9 mouse cellular contexts compared by ENCODE assay signal in genomic region chr13:117550108-117550507, GRCm38 (mm10). TPM values are rescaled to one million over a fixed set of nuclear protein-coding genes. Genes with fewer than 3 reads are reported as not detected.
DNase-seq lines count a peak whose midpoint lies in the region; ATAC-seq and TF ChIP-seq lines count a peak whose summit lies in the region.
"Had no signal": no experiment of that assay in that cellular context is flagged by ENCODE, and none has a peak within 500 bp of the region (broad histone marks: within the 10 kb centered on the region; RNA-seq: fewer than 3 reads in every experiment).

No protein-coding gene starts in this region.

- DNase-seq in gastrocnemius, adult 2 months, result no peak
- DNase-seq in gastrocnemius, adult 18-20 months (ENCODE audit: low spot score), result no peak
- DNase-seq in 3T3-L1 (ENCODE audit: low read depth, low spot score), result peak; percentile 71
- peak; percentile 76 for DNase-seq in brain, adult 2 months (ENCODE audit: low read depth, low spot score)
- DNase-seq in layer of hippocampus, adult 11-12 months (ENCODE audit: low spot score), result peak; percentile 37
- peak; percentile 34 for DNase-seq in splenic B cell, adult 2 months (ENCODE audit: low read depth, low spot score)

- ATAC-seq in erythroblast, adult 5-6 weeks (replicated peaks; ENCODE audit: low FRiP score, poor library complexity, severe bottlenecking), result 0 out of 2 replicates have a peak, but pooled peaks have one; percentile 64
- ATAC-seq in megakaryocyte progenitor cell, adult 5-6 weeks (replicated peaks; ENCODE audit: poor library complexity), result peak; percentile 98

- H3K27ac ChIP-seq in gastrocnemius, adult 2 months, result no peak overlapping the region
- H3K27ac ChIP-seq: macrophage had no signal

- H3K36me3 ChIP-seq in splenic B cell, adult 2 months (ENCODE audit: control insufficient read depth, insufficient read depth, low read length, poor library complexity, severe bottlenecking), result no peaks in the 10 kb centered on the region

- intact Hi-C loops in gastrocnemius, adult 2 months (cut with DNase I), result no loop called here

- TF ChIP-seq CTCF in gastrocnemius, adult 2 months (IDR thresholded peaks at IDR 0.05), result peak; percentile 59

- H3K27me3 ChIP-seq in splenic B cell, adult 2 months (ENCODE audit: control insufficient read depth, insufficient read depth, low read length, poor library complexity, severe bottlenecking), result no peaks in the 10 kb centered on the region

- no peak overlapping the region for H3K4me3 ChIP-seq in gastrocnemius, adult 2 months

RNA-seq across cellular contexts. Expression of gene Hcn1, which starts 52.0 kb away (rescaled TPM):
- total RNA-seq in gastrocnemius, adult 2 months (2021), result under 1 TPM in 1 of 2 experiments, not detected in 1; 0.03 TPM
- under 1 TPM; 0.07 to 0.14 TPM for total RNA-seq in gastrocnemius, adult 18-20 months (2021)
- not detected in 2 replicates for total RNA-seq in erythroblast, adult 5-6 weeks (2015; ENCODE audit: low replicate concordance)
- total RNA-seq in erythroblast, adult 5-6 weeks (2017; ENCODE audit: low replicate concordance), result 0.14 TPM in 1 of 2 replicates, not detected in the other
- total RNA-seq in megakaryocyte progenitor cell, adult 5-6 weeks (2015), result not detected in 2 replicates
- not detected in 2 replicates for total RNA-seq in megakaryocyte progenitor cell, adult 5-6 weeks (2017)

Comparison
In these comparisons a context has a peak if more than half of its experiments do, and no peak if none do; other contexts are left out.
1. DNase-seq: peak in 3T3-L1 (single experiment), brain, adult 2 months (single experiment), layer of hippocampus, adult 11-12 months (single experiment) and splenic B cell, adult 2 months (single experiment); none in gastrocnemius, adult 2 months (single experiment) and gastrocnemius, adult 18-20 months (single experiment).